Mouse (Mus musculus) T-cell, adult 2 months (primary cell): ENCODE results near the gene Mlec.
"Not testable (repeated sequence)": the region's sequence is repeated elsewhere in the genome, so short reads cannot be mapped to it uniquely, and the experiment has no call there.

Source experiments
- DNase-seq: peaks from one replicate; pipeline ENCODE4 v3.0.0; 2022; ENCODE audit warnings: low spot score

The Mlec gene

GRCm38 (mm10) chr5:115126578-115127312 lies 31.2 kb downstream of the Mlec start:
- peak; percentile 56 for DNase-seq

- DNase-seq, result peak; percentile 86
Measured at GRCm38 (mm10) chr5:115125211-115125871, 32.6 kb downstream of the Mlec start.

GRCm38 (mm10) chr5:115124690-115125089 lies 33.3 kb downstream of the Mlec start:
- DNase-seq, result no peak

GRCm38 (mm10) chr5:115120978-115121377 lies 37.0 kb downstream of the Mlec start:
- no peak for DNase-seq

GRCm38 (mm10) chr5:115118961-115119570 lies 38.9 kb downstream of the Mlec start, which contains the start of gene Acads:
Gene Acads (minus strand): TSS chr5:115119346.
- DNase-seq, result peak; percentile 91

- DNase-seq, result no peak
Measured at GRCm38 (mm10) chr5:115117467-115117866, 40.5 kb downstream of the Mlec start.

GRCm38 (mm10) chr5:115116426-115116825 lies 41.6 kb downstream of the Mlec start:
- DNase-seq, result no peak

GRCm38 (mm10) chr5:115114501-115114900 lies 43.5 kb downstream of the Mlec start:
- no peak for DNase-seq

GRCm38 (mm10) chr5:115113244-115113643 lies 44.7 kb downstream of the Mlec start:
- no peak for DNase-seq

GRCm38 (mm10) chr5:115111156-115111555 lies 46.8 kb downstream of the Mlec start:
- DNase-seq, result no peak

- DNase-seq, result not testable (repeated sequence)
Measured at GRCm38 (mm10) chr5:115103253-115103652, 54.7 kb downstream of the Mlec start.

GRCm38 (mm10) chr5:115102231-115102630 lies 55.7 kb downstream of the Mlec start:
- DNase-seq, result no peak

GRCm38 (mm10) chr5:115100473-115100872 lies 57.5 kb downstream of the Mlec start:
- no peak for DNase-seq

- no peak for DNase-seq
Measured at GRCm38 (mm10) chr5:115099991-115100390, 58.0 kb downstream of the Mlec start.

- DNase-seq, result no peak
Measured at GRCm38 (mm10) chr5:115099530-115099929, 58.4 kb downstream of the Mlec start.

- DNase-seq, result no peak
Measured at GRCm38 (mm10) chr5:115098195-115098594, 59.8 kb downstream of the Mlec start, which contains the start of gene Gm10401. Gene Gm10401 (minus strand): TSS chr5:115098295.
